Mouse (Mus musculus) limb, embryonic 11.5 days (tissue): ENCODE measurements around the gene Gm28035. TPM values are rescaled to one million over a fixed set of nuclear protein-coding genes. Genes with fewer than 3 reads are reported as not detected.

ENCODE experiments used
- ATAC-seq: fragments of 200-750 bp; cut with Nextera tagmentation; 2 replicates; pipeline ENCODE4 v1.8.0; 2017; ENCODE audit warnings: low read depth; ENCODE audit not compliant: insufficient number of reproducible peaks, low FRiP score, low TSS enrichment
- DNase-seq: peaks from one replicate; pipeline ENCODE4 v3.0.0-alpha.2; 2015; ENCODE audit warnings: low spot score
- H3K27ac ChIP-seq: fragments of 300-500 bp; sonication (generic); replicated peaks from 2 replicates; pipeline ENCODE4 v1.5.1; 2014; ENCODE audit warnings: low read depth, mild to moderate bottlenecking, low read length
- H3K27me3 ChIP-seq: fragments of 300-500 bp; sonication (generic); 2 replicates; pipeline ENCODE4 v1.6.1; 2014; ENCODE audit warnings: mild to moderate bottlenecking, low read length, mixed read lengths; ENCODE audit not compliant: control insufficient read depth, insufficient read depth
- H3K36me3 ChIP-seq: fragments of 300-500 bp; sonication (generic); 2 replicates; pipeline ENCODE4 v1.6.1; 2014; ENCODE audit warnings: mild to moderate bottlenecking, low read length, moderate library complexity, mixed read lengths; ENCODE audit not compliant: control insufficient read depth, insufficient read depth
- H3K4me1 ChIP-seq: fragments of 300-500 bp; sonication (generic); 2 replicates; pipeline ENCODE4 v1.6.1; 2014; ENCODE audit warnings: low read length, mixed read lengths; ENCODE audit not compliant: control insufficient read depth, insufficient read depth
- H3K4me2 ChIP-seq: fragments of 300-500 bp; sonication (generic); 2 replicates; pipeline ENCODE4 v1.6.1; 2014; ENCODE audit warnings: low read depth, mild to moderate bottlenecking, moderate library complexity; ENCODE audit not compliant: severe bottlenecking
- H3K4me3 ChIP-seq: fragments of 300-500 bp; sonication (generic); 2 replicates; pipeline ENCODE4 v1.5.1; 2014; ENCODE audit warnings: low read depth, low read length
- H3K9ac ChIP-seq: fragments of 300-500 bp; sonication (generic); 2 replicates; pipeline ENCODE4 v1.6.1; 2014; ENCODE audit warnings: mild to moderate bottlenecking, low read length
- H3K9me3 ChIP-seq: fragments of 300-500 bp; sonication (generic); 2 replicates; pipeline ENCODE4 v1.6.1; 2016; ENCODE audit warnings: low read length; ENCODE audit not compliant: control insufficient read depth
- WGBS: fragments of 180-500 bp; shearing (Covaris S2); extraction: QIAGEN DNeasy Blood & Tissue Kit; methylation state at CpG from one replicate; pipeline ENCODE4 v1.1.7; 2014; 5-methylcytosine and 5-hydroxymethylcytosine counted together
- polyA plus RNA-seq: library from polyadenylated mRNA; unstranded; fragments of >200 nt; fragmentation: Nextera tagmentation; extraction: Ambion mirVana; gene quantifications from 2 replicates; pipeline ENCODE4 v1.2.1, GENCODE M21; 2014

The Gm28035 gene
- polyA plus RNA-seq: 0.09 TPM in 1 of 2 replicates, not detected in the other

GRCm38 (mm10) chr2:30240267-30240666 lies at the start of gene Gm28035:
Gene Gm28035, plus strand, starts transcription at chr2:30240567.
- Histone ChIP-seq H3K4me3 (no peak within 1 kb of the TSS), H3K27ac (no peak within 1 kb of the TSS), H3K9me3 (no peaks in the 10 kb centered on the region), H3K27me3 (no peaks in the 10 kb centered on the region), H3K9ac (no peak within 1 kb of the TSS), H3K4me1 (peaks cover 15% of the 10 kb centered on the region), H3K4me2 (no peak within 1 kb of the TSS), H3K36me3 (peaks cover 11% of the 10 kb centered on the region; the same call in 1 of the 2 replicates)
- 85% methylated on average over 2 of the region's 2 CpGs for WGBS
- ATAC-seq: no peak
- DNase-seq: no peak

- no peak overlapping the region for H3K9ac ChIP-seq
- H3K4me2 ChIP-seq: no peak overlapping the region
- 85% methylated on average over 12 of the region's 12 CpGs for WGBS
- H3K27me3 ChIP-seq: no peaks in the 10 kb centered on the region
- H3K27ac ChIP-seq: no peak overlapping the region
- ATAC-seq (no peak), DNase-seq (no peak)
- no peaks in the 10 kb centered on the region for H3K4me1 ChIP-seq
- H3K36me3 ChIP-seq: no peaks in the 10 kb centered on the region
- no peaks in the 10 kb centered on the region for H3K9me3 ChIP-seq
- no peak overlapping the region for H3K4me3 ChIP-seq
Measured at GRCm38 (mm10) chr2:30191790-30192580, 48.4 kb upstream of the Gm28035 start.

- WGBS: 87% methylated on average over 3 of the region's 3 CpGs
- H3K27ac ChIP-seq: no peak overlapping the region
- no peak for DNase-seq
- no peaks in the 10 kb centered on the region for H3K27me3 ChIP-seq
- ATAC-seq: no peak
- H3K9me3 ChIP-seq: no peaks in the 10 kb centered on the region
- no peak overlapping the region for H3K9ac ChIP-seq
- H3K4me3 ChIP-seq: no peak overlapping the region
- no peak overlapping the region for H3K4me2 ChIP-seq
- H3K4me1 ChIP-seq: no peaks in the 10 kb centered on the region
- no peaks in the 10 kb centered on the region for H3K36me3 ChIP-seq
Measured at GRCm38 (mm10) chr2:30194656-30195055, 45.7 kb upstream of the Gm28035 start.

- no peak overlapping the region for H3K9ac ChIP-seq
Measured at GRCm38 (mm10) chr2:30198021-30198420, 42.3 kb upstream of the Gm28035 start.

GRCm38 (mm10) chr2:30199984-30200383 lies 40.4 kb upstream of the Gm28035 start:
- DNase-seq (no peak), ATAC-seq (no peak)
- no peaks in the 10 kb centered on the region for H3K36me3 ChIP-seq
- H3K9ac ChIP-seq: no peak overlapping the region
- H3K4me1 ChIP-seq: peaks cover 4% of the 10 kb centered on the region; the same call in 1 of the 2 replicates
- no peak overlapping the region for H3K27ac ChIP-seq
- no peak overlapping the region for H3K4me3 ChIP-seq
- H3K9me3 ChIP-seq: no peaks in the 10 kb centered on the region
- H3K27me3 ChIP-seq: no peaks in the 10 kb centered on the region
- 50% methylated on average over 1 of the region's 1 CpGs for WGBS
- no peak overlapping the region for H3K4me2 ChIP-seq

More at GRCm38 (mm10) chr2:30198021-30198420, 42.3 kb upstream of the Gm28035 start:
- no peaks in the 10 kb centered on the region for H3K4me1 ChIP-seq
- H3K27ac ChIP-seq: no peak overlapping the region
- H3K36me3 ChIP-seq: no peaks in the 10 kb centered on the region
- no peaks in the 10 kb centered on the region for H3K27me3 ChIP-seq
- no peaks in the 10 kb centered on the region for H3K9me3 ChIP-seq
- WGBS: 77% methylated on average over 4 of the region's 4 CpGs
- H3K4me3 ChIP-seq: no peak overlapping the region
- DNase-seq: no peak
- no peak for ATAC-seq
- no peak overlapping the region for H3K4me2 ChIP-seq

GRCm38 (mm10) chr2:30200388-30200925 lies 39.9 kb upstream of the Gm28035 start:
- Histone ChIP-seq H3K27ac (no peak overlapping the region), H3K27me3 (no peaks in the 10 kb centered on the region), H3K4me1 (peaks cover 4% of the 10 kb centered on the region; the same call in 1 of the 2 replicates), H3K9me3 (no peaks in the 10 kb centered on the region), H3K9ac (no peak overlapping the region), H3K4me3 (no peak overlapping the region), H3K4me2 (no peak overlapping the region), H3K36me3 (no peaks in the 10 kb centered on the region)
- DNase-seq (no peak), ATAC-seq (no peak)
- 89% methylated on average over 5 of the region's 5 CpGs for WGBS

GRCm38 (mm10) chr2:30203439-30203838 lies 36.9 kb upstream of the Gm28035 start:
- Histone ChIP-seq H3K27me3 (no peaks in the 10 kb centered on the region), H3K9me3 (no peaks in the 10 kb centered on the region), H3K27ac (no peak overlapping the region), H3K9ac (no peak overlapping the region), H3K36me3 (no peaks in the 10 kb centered on the region), H3K4me3 (no peak overlapping the region), H3K4me2 (no peak overlapping the region), H3K4me1 (peaks cover 4% of the 10 kb centered on the region; the same call in 1 of the 2 replicates)
- WGBS: 77% methylated on average over 7 of the region's 7 CpGs
- ATAC-seq: no peak
- peak; percentile 44 for DNase-seq

- Histone ChIP-seq H3K27ac (no peak overlapping the region), H3K4me2 (peak overlapping the region; percentile 69), H3K9me3 (no peaks in the 10 kb centered on the region), H3K27me3 (no peaks in the 10 kb centered on the region), H3K9ac (peak overlapping the region; percentile 24; the same call in 1 of the 2 replicates), H3K36me3 (no peaks in the 10 kb centered on the region), H3K4me1 (peaks cover 4% of the 10 kb centered on the region; the same call in 1 of the 2 replicates), H3K4me3 (peak overlapping the region; percentile 58)
- WGBS: 3% methylated on average over 13 of the region's 13 CpGs
- DNase-seq (no peak), ATAC-seq (no peak)
Measured at GRCm38 (mm10) chr2:30205255-30205628, 35.1 kb upstream of the Gm28035 start.
